Mouse (Mus musculus): ENCODE measurements at regions not wholly inside any gene's neighbourhood (a gene's known extent, or its start where the extent isn't known, plus 50 kb on each side); places are given as distances from the start of the nearest gene placed in this dataset.
A peak's percentile ranks its signal among the peaks of the same experiment; 100 is the strongest.

DNA sequence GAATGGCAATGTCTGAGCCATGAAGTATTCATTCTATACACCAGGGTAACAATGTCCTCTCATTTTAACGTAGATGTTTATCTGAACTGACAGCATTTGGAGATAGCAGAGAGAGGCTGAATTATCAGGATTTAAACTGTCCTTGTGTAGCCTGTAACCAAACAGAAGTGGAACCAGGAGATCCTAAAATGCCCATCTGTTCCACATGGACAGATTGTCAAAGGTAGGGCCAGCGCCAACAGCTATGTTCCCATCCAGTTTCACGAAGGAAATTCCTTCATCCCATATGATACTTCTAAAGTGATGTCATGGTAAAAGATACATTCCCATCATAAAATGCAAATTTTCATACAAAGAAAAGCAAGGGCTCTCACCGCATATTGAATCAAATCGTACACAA lies 627.0 kb downstream of the Adgrl2 start:
- intact Hi-C loops (cut with DNase I), result no loop called here
- DNase-seq (ENCODE audit: low spot score), result no peak

DNA sequence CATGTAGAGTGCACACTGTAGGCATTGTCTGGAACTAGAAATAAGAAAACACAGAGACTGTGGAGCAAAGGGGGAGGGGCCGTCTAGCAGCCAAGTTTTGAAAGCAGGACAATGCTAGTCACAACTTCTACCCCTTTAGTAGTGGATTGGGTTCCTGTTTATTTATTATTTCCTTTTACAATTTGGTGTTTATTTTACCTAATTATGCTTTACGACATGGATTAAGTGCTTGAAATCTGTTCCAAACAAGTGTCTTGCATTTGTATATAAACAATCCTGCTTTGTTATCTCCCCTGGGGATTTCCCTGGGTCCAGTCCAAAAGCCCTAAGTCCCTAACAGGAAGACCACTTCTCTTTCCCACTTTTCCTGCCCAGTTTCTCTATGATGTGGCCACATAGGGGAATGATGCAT lies 627.9 kb downstream of the Adgrl2 start:
- intact Hi-C loops (cut with DNase I), result no loop called here

DNA sequence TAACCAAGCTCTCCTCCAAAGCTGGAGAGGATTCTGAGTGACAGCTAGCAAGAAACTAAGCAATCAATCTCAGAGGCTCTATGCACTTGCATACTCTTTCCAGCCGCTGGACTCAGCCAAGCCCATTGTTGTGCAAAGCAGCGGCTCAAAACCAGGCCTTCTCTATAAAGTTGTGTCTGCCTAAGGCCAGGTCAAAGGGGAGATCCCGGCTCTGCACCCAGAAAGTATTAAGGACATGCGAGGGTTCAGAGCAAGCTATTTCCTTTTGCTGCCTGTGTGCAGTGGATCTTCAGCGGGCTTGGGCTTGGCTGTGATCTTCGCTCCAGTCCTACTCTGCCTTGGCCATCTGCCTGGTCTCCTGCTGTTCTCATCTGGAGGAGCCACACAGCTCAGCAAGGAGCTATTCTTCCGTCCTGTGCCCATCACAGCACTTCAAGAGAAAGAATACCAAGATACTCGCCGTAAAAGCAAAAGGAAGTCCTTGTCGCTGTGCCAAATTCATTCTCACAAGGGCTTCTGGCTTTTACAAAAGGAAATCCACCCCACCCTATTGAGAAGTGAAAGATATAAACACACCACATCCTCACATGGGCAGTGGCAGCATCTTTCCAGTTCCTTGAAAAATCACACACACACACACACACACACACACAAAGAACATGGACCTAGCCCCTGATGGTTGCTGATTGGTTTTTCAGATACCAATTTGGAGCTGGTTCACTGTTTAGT lies 646.6 kb downstream of the Adgrl2 start:
- DNase-seq (ENCODE audit: low spot score), result peak; percentile 56
- intact Hi-C loops (cut with DNase I), result loop anchor here (2.0 to 5.0 kb wide), 2 partner anchors 645 to 1004 kb away; no protein-coding TSS in a partner anchor

More for the DNA sequence above, 627.9 kb downstream of the Adgrl2 start:
- DNase-seq (ENCODE audit: low spot score), result no peak

DNA sequence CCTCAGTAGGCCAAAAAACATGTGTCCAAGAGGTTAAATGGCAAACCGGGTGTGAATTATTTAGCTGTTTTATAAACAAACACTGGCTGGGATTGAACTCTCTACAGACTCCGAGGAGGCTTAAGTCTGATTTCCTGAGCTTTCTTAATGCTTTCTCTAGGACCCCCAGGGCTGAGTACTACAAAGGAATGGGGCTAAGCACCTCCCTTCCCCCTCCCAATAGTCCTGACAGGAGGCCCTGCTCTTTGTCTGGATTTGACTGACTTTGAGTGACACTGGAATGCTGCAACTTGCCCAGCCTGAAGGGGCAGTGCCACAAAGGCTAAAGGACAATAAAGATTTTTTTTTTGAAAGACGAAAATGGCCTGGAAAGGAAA lies 647.1 kb downstream of the Adgrl2 start:
- DNase-seq (ENCODE audit: low spot score), result no peak
- intact Hi-C loops (cut with DNase I), result loop anchor here (2.0 to 5.0 kb wide), 2 partner anchors 646 to 1004 kb away; no protein-coding TSS in a partner anchor

DNA sequence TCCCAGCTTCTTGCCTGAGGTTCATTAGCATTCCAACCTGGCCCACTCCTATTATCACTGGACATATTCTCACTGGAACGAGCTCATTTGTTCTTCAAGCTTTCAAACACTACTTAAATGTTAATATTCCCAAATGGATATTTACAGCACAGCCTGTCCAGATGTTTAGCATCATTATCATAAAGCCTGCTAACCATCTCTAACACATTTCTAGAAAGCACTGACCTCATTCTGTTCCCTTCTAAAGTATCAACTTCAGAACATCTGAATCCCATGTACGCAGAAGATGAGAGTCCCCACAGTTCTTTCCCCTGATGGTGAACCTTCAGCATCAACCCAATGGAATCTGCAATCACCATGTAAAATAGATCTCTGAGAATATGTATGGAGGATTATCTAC lies 651.1 kb downstream of the Adgrl2 start:
- intact Hi-C loops (cut with DNase I), result no loop called here
- no peak for DNase-seq (ENCODE audit: low spot score)

DNA sequence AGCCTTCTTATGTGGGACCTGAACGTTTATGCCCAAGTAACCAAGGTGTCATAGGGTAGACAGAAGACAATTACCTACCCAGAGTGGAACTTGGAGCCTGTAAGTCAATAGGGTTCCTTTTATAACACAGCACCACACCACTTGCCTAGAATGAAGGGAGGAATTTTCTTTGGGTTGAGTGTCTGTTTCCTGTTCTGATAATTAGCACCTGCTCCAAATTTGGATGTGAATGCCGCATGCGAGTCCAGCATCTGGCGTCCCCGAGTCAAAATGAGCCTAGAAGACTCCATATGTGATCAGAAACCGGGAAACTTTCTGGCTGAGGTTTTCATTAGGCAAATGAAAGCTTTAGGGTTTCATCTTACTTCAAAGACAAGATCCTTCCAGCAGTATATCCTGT lies 653.7 kb downstream of the Adgrl2 start:
- no peak for DNase-seq (ENCODE audit: low spot score)
- intact Hi-C loops (cut with DNase I), result no loop called here

DNA sequence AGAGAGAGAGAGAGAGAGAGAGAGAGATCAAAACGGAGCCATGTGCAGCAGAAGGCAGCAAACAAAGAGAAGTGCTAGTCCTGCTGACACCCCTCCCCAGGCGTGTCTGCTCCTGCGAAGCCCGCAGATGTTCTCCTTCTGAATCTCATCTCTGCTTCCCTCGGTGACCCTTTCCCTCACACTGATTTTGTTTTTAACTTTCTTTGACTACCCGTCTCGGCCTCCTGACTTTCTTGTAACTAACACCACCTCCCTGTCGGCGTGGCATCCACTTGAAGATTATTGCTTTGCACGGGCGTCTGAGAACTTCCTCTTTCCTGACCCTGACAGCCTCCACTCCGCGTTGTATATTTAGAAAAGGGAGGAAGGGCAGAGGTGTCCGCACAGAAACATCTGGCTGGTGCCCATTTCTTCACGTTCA lies 654.3 kb downstream of the Adgrl2 start:
- DNase-seq (ENCODE audit: low spot score), result peak; percentile 2
- intact Hi-C loops (cut with DNase I), result no loop called here

DNA sequence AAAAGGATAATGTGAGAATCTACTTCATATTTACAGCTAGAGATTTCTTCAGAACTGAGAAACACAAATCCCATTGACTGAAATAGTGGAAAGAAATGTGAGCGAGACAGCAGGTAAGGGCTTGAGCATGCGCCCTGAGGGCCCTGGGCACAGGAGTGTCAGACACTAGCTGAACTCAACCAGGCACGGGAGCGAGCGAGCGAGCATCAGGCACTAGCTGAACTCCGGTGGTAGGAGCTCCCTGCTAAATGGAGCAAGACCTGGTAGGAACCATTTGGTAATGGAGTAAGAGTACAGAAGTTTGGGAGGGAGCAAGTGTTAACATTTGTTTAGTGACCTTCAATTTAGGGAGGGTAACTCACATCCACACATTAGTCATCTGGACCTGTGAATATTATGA lies 654.7 kb downstream of the Adgrl2 start:
- intact Hi-C loops (cut with DNase I), result no loop called here
- DNase-seq (ENCODE audit: low spot score), result no peak

DNA sequence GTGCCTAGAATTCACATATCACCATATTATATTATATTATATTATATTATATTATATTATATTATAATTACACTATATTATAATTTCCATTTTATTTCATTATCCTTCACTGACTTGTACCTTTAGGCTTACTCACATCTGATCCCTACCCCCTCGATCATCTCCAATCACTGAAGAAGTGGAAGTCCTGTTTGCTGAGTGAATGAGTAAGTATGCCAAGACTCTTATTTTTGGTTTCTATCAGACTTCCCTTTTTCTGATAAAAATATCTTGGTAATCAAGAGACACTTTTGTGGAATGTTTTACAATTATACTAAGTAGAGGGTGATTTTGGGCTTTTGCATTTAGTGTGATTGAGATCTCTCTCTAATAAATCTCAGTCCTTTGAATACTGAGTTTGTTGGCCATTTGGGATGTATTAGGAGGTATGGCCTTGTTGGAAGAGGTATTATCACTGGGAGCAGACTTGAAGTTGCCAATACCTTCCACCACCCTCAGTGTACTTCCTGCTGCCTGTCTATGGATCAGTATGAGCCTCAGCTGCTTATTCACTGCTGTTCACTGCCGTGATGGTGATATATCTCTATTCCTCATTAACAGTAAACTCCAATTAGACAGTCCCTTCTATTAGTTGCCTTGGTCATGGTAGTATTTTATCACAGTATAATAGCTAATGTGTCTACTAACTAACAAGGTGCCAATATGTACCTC lies 665.3 kb downstream of the Adgrl2 start:
- DNase-seq (ENCODE audit: low spot score), result no peak
- intact Hi-C loops (cut with DNase I), result no loop called here

DNA sequence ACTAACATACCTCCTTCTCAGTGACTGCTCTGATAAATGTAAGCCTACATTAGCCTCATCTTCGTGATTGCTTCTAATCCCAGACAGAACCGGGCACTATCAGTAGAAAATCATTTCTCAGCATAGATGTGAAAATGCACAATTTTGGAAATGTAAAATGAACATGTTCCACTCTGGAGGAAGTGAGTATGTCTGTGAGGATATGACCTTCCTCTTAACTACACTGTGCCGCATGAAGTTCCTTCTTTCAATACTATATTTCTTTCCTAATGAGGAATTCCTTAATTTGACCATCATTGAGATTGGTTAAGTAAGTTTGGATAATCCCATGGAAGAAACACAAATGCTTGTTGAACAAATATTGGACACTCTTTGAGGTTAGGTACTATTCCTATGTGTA lies 668.5 kb downstream of the Adgrl2 start:
- intact Hi-C loops (cut with DNase I), result no loop called here

DNA sequence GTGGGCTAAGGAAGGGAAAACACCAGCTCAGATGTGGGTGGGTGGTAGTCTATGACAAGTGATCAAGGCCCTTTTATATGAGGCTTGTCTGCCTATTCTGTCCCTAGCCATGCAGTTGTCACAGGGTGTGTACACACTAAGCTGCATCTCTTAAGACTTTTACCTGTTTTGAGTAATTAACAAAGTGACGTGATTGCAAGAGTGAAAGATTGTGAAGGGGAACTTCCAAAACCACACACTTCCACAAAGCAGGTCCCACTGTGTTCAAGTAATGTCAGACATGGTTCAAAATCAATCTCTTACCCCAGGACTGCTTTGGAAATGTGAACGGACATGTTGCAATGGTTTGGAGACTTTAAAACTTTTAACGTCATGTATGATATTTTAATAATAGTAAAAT lies 674.2 kb downstream of the Adgrl2 start:
- intact Hi-C loops (cut with DNase I), result no loop called here

More for the DNA sequence above, 668.5 kb downstream of the Adgrl2 start:
- DNase-seq (ENCODE audit: low spot score), result no peak

DNA sequence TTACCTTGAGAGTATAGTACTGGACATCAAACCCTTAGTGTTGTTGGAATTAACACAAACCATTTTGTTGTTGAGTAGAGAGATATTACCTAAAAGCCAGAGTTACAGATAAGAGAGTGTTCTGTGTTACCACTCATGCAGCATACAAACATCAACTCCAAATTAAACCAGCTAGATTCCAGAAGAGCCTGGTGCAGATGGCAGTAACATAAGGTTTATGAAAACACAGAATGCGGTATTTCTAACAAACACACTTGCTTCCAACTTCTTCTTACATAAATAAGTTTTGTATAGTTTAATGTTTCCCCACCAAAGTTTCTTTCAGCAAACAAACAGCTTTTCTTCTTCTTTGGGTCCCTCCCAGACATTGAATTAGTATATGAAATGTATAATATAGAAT lies 675.1 kb downstream of the Adgrl2 start:
- intact Hi-C loops (cut with DNase I), result no loop called here
- DNase-seq (ENCODE audit: low spot score), result no peak

More for the DNA sequence above, 674.2 kb downstream of the Adgrl2 start:
- DNase-seq (ENCODE audit: low spot score), result no peak

DNA sequence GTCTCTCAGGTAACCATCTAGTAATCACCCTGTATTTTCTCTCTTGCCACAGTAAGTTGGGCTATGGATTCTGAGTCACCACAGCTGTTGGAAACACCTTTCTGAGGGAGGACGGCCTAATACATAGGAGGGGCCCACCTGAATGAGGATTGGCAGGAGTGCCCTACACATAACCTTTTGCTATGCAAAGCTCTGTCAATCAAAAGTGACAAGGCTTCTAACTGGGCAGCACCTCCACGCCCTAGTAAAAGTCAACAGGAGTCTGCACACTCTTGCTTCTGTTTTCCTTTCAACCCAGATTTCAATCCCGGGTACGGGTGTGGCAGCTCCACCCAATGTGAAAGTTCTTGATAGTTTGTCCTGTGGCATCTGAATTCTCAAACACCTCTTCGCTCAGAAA lies 694.8 kb downstream of the Adgrl2 start:
- intact Hi-C loops (cut with DNase I), result no loop called here
- no peak for DNase-seq (ENCODE audit: low spot score)

DNA sequence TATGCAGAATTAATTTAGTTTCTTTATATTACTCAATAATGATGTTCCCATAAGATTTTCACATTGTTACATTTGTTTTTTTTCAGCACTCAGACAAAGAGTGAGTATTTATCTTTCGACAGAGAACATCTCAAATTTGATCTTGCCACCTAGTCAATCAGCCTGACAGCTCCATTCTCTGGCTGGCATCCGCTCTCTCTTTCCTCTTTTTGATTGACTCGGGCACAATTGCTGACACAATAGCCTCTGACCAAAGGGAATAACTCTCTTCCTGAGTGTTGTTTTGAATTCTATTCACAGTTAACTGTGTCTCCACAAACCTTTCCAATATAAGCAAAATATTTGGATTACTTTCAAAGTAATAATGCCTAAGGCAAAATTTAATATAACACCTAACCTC lies 711.4 kb downstream of the Adgrl2 start:
- intact Hi-C loops (cut with DNase I), result no loop called here
- no peak for DNase-seq (ENCODE audit: low spot score)

DNA sequence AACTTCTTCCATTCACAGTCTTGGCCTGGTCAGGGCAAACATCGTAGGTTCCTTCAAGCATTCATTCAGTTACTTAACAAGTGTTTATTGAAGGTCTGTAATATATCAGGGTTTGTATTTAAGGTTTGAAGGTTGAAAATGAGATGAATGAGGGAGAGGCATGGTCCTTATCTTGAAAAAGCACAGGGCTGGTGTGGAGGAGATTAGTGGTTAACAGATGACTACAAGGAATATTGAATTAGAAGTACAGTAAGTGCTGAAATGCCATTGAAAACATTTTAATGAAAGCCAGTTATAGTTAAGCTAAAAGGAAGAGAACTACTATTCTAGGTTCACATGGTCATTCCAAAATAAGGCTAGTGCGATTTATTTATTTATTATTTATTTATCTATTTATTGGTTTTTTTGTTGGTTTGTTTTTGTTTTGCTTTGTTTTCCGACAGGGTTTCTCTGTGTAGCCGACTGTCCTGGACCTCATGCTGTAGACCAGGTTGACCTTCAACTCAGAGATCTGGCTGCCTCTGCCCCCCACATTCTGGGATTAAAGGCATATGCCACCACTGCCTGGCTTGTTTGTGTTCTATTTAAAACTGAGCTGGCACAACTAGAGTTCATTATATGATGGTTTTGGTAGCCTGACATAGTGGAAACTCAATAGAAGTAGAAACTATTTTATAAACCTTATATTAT lies 718.1 kb downstream of the Adgrl2 start:
- no peak for DNase-seq (ENCODE audit: low spot score)
- intact Hi-C loops (cut with DNase I), result no loop called here

DNA sequence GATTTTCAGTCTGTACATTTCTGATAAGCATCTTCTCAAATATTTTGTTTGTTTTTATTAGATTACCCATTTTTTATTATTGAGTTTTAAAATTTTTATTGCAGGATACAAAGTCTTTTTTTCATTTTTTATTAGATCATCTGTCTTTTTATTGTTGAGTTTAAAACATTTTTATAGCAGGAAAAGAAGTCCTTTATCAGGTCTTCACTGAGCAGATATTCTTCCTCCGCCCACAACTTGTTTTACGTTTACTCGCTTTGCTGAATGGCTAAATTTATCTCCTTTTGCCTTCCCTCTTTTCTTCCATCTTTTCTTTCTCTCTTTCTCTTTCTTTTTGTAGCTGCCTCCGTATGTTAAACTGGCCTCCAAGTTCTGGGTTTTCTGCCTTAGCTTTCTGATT lies 721.5 kb downstream of the Adgrl2 start:
- intact Hi-C loops (cut with DNase I), result no loop called here

DNA sequence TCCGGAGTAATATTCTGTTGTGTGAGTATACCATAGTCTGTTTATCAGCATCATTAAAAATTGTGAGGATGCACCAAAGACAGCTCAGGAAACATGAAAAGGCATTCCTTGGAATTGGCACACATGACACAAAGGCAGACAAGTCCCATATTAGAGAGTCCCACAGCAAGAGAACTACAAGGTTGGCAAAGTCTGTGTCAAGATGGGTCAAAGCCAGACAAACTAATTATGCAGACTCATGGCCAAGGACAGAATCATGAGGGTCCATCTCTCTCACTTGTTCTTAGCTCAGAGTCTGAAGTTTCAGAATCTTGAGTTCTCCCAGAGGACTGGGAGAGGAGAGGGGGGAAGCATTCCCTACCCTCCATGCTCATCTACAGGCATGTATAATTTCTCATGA lies 731.1 kb downstream of the Adgrl2 start:
- DNase-seq (ENCODE audit: low spot score), result no peak
- intact Hi-C loops (cut with DNase I), result no loop called here

More for the DNA sequence above, 721.5 kb downstream of the Adgrl2 start:
- DNase-seq (ENCODE audit: low spot score), result no peak

DNA sequence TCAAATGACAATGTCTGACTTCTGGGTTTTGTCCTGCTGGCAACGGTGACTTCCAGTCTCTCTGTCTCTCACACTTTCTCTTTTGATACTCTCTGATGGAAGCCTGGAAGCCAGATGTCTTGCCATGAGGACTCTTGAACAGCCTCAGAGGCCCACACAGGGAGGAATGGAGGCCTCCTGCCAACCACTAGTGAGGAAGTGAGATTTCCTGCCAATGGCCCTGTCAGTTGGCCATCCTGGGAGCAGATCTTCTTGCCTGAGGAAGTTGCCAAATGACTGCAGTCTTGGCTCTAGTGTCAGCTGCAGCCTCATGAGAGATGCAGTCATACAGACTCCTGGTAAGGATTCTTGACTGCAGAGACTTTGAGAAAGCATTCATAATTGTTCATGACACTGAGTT lies 741.7 kb downstream of the Adgrl2 start:
- peak; percentile 73 for DNase-seq (ENCODE audit: low spot score)

DNA sequence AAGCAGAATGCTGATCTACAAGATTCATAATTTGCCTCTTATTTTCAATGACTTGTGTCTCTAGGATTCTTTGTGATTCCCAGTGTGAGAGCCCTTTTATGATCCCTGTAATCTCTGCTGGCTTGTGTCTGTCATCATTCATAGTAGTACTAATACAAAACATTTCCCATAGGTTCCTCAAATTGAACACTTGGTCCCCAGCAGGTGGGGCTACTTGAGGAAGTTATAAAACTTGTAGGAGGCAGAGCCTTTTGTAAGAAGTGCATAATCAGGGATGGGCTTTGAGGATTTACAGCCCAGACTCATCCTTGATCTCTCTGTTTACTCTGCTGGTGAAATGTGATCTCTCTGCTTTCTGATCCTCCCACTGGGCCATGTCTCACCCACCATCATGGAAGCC lies 743.6 kb downstream of the Adgrl2 start:
- intact Hi-C loops (cut with DNase I), result no loop called here
- DNase-seq (ENCODE audit: low spot score), result no peak

More for the DNA sequence above, 741.7 kb downstream of the Adgrl2 start:
- intact Hi-C loops (cut with DNase I), result no loop called here

DNA sequence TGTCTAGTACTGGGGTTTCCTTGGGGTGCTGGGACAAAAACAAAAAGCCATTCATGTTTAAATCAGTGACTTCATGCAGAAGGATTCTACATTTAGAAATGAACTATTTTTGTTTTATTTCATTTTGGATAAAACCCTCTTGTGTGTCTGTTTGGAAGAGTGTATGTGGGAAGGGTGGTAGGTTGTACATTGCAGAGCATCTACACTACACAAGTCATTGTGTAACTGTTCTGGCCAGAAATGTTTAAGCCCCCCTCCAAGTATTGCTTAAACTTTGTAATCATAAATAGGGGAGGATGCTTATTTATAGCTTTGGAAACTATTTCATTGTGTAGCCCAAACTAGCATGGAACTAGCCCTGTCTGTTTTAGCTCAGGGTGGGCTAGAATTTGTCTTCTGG lies 752.3 kb downstream of the Adgrl2 start:
- intact Hi-C loops (cut with DNase I), result no loop called here
- DNase-seq (ENCODE audit: low spot score), result no peak

DNA sequence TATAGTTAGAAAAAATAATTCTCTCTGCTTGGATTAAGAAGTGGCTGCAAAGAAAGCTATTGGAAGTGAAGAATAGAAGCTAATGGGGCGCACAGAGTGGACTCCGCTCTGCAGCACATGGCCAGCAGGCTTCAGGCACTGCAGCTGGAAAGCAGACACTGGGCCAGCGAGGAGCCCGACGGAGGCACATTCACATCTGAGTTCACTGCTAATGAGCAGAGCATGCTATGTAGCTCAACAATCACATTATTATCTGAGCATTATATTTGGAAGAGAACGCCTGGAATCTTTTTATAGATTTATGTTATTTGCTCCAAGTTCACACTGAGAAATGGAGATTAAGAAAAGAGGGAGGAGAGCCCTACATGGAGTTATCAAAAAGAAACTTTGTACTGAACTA lies 752.8 kb downstream of the Adgrl2 start:
- DNase-seq (ENCODE audit: low spot score), result no peak
- intact Hi-C loops (cut with DNase I), result no loop called here

All from heart, postnatal 25 days (tissue).